Mouse (Mus musculus) MEL-GATA-1-ER (cell line): ENCODE measurements around the gene 1700020A23Rik.
"Not testable (repeated sequence)": the region's sequence is repeated elsewhere in the genome, so short reads cannot be mapped to it uniquely, and the experiment has no call there.

Experiments
- DNase-seq: peaks from one replicate; pipeline ENCODE4 v3.0.0-alpha.2; 2012; ENCODE audit warnings: low read depth; ENCODE audit errors: extremely low read depth

Gene 1700020A23Rik

DNA sequence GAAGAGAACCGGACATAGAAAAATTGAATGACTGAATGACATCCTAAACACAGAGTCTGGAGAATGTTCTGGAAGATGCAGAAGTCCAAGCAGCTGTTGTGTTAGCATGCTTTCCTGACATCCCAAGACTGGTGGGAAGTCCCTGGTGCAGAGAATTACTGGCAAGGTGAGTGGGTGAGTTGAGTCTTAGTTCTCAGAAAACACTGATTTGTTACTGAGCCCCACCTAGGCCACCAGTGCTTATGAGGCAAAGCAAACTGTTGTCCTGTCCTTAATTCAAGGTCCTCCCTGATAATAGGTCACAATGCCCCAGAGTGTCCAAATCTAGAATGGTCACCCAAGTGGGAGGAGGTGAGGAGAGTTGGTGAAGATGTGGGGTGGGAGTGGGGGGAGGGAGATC, at the start of gene 1700020A23Rik, which contains the start of gene Gm28372:
Gene 1700020A23Rik, plus strand, starts transcription at position 321 of the 400 bp plus-strand sequence.
Gene Gm28372, plus strand, starts transcription at position 301 of the 400 bp plus-strand sequence.
- no peak for DNase-seq

DNA sequence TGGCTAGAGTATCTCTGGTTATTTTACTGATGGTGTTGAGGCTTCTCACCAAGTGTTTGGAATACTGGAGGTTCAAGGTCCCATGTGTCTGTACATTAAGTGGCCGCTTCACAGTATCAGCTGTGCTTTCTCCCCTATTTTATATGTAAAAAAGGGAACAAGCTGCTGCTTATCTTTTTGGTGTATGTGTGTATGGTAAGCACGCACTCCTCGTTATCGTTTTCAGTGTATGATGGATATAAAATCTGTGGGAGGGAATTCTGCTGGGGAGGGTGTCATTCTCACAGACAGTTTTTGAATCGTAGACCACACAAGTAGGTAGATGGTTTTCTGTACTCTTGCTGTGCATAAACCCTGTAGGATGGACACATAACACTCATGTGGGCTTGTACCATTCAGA, 47.5 kb upstream of the 1700020A23Rik start:
- no peak for DNase-seq

GRCm38 (mm10) chr2:130358852-130359251, 46.2 kb upstream of the 1700020A23Rik start:
- no peak for DNase-seq

DNA sequence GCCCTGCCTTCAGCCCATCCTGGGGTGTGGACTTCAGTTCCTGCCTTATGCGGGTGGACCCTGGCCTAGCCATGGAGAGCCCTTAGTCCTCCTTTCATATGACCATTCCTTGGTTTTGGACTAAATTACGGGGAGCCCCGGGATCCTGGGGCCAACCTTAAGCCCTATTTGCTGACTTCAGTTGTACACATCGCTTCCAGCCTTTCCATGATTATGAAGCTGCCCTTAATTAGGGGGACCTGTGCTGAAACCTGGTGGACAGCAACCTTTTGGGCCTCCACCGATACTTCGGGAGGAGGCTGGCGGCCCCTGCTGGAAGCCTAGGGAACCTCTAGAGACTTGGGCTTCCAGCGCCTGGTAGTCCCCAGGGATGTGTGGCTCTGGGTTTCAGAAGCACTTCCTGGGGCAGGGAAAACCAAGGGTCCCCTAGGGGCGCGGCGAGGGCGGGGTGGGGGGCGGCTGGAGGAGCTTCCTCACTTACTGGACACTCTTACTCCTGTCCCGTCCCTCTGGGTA, 42.5 kb upstream of the 1700020A23Rik start:
- no peak for DNase-seq

DNA sequence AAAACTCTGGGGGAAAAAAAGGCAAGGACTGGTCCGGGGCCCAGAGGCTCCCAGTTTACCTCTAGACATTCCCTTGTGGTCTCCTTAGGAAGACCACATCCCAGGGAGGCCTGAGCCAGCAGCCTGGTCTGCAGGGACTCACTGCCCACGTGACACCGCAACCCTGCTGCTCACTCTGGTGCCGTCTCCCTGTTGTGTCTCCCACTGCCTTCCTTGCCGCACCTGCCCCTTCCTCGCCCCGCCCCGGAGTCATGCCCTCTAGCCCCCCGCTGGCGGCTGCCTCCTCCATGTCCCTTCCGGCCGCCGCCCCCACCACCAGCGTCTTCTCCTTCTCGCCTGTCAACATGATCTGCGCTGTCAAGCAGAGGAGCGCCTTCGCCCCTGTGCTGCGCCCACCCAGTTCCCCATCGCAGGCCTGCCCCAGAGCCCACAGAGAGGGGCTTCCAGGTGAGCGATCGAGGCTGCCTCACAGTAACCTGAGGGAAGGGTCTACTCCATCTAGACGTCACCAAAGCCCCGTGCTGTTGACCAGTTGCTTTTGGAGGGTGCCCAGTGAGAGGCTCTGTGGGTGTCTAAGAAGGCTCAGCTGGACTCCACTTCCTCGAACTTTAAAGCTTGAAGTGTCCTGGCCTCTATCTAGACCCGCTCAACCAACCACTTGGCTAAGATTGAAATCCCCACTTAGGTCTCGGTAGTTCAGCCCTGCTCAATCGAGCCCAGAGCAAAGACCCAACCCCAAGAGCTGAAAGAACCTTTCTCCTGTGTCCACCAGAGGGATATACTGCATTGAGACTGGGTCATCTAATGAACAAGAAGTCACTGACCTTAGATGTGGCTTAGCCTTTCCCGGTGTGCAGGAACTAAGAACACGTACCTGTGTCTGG, 39.6 kb upstream of the 1700020A23Rik start:
- DNase-seq = no peak

DNA sequence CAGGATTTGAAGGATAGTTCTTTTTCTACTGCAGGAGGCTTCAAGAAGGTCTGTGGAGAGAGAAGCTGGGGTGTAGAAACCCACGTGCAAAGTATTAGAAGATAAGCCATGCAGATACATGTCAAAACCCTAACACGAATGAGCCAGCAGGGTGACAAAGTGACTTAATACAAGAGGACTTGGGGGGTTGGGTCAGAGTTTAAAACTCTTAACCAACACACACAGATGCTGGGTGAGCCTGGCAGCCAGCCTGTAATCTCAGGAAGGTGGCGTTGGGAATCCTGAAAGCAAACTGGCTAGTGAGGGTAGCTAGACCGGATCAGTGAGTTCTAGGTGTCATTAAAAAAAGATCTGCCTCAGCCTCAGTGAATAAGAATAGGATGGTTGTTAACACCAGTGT, 37.7 kb upstream of the 1700020A23Rik start:
- no peak for DNase-seq

GRCm38 (mm10) chr2:130373026-130373425, 32.0 kb upstream of the 1700020A23Rik start:
- DNase-seq = not testable (repeated sequence)

DNA sequence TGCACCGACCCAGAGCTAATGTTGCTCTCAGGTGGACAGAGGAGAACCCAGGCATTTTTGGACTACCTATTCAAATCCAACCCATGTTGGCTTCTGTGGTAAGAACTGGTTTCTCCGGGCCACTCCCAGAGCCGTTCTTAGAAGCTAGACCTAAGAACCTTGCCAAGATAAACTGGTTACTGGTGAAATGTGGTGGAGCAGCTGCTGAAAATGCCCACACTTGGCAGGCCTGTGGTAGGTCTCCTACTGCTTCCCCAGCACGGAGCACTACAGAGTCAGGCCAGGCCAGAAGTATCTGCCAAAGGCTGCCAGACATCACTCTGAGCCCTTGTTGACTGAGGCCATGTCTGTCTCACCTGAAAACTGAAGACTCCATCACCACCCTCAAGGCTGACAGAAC, 30.1 kb upstream of the 1700020A23Rik start:
- DNase-seq = no peak

DNA sequence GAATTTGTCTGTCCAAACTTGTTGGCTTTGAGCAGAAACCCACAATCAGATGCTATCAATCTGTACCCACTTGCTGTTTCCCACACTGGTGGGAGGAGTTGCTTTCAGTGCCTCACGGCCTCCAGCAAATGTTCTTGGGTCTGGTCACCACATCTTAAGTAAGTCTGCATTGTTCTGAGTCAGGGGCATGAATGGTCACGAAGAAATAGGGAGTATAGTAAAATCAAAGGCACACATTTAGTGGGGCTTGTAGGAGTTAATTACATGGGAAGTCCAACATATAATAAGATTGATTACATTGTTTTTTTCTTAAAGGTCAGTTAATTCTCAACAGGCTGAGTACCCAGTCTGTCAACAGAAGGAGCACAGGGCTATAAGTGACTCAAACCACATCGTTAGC, 21.9 kb upstream of the 1700020A23Rik start:
- no peak for DNase-seq

DNA sequence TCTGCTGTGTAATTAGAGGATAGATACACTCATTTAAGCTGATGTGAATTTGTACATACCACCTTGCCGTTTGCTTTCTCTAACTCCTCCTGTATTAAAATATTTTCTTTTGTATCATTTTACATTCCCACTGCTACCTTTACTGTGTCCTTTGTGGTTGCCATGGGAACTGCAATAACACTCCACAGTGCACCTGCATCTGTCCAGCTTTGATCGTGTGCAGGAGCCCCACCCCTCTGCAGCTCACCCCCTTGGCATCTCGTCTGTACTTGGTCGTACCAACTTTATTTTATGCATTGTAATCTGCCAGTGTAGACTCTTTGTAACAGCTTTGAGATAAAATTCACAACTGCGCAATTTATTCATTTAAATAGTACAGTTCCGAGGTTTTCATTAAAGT, 21.2 kb upstream of the 1700020A23Rik start:
- DNase-seq = no peak

DNA sequence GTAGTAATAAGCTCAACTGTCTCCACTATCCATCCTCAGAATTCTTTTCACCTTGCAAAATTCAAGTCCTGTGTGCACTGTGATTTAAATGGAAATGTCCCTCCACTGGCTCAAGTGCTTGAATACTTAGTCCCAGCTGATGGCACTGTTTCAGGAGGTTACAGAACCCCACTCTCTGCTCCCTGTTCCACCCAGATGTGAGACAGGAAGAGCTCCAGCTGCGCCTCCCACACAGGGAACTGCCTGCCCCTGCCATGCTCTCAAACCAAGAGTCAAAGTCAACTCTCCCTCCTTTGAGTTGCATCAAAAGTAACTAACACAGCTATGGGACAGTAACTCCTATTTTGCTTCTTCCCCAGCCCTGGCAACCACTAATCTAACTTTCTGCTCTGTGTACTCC, 18.8 kb upstream of the 1700020A23Rik start:
- no peak for DNase-seq

- peak; percentile 37 for DNase-seq
These were observed 16.3 kb upstream of the 1700020A23Rik start for GRCm38 (mm10) chr2:130388796-130389195.

GRCm38 (mm10) chr2:130390993-130391625, 13.9 kb upstream of the 1700020A23Rik start:
- no peak for DNase-seq

DNA sequence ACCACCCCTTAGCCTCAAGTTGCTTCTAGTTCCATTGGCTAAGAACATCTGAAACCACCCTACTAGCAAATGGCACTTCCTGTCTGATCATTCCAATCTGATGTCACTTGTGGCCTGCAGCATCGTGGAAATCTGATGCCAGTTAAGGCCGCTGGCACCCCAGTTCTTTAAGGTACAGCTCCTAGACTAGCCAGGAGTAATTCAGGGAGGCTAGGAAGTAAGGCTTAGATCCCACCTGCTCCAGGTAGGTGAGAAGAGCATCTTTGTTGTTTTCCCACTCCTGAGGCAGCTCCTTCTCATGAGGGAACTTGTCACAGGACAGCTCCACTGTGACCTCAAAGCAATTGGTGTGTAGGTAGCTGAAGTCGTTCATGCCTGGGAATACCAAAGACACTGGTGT, 12.2 kb upstream of the 1700020A23Rik start:
- DNase-seq = no peak

GRCm38 (mm10) chr2:130395696-130396095, 9.4 kb upstream of the 1700020A23Rik start:
- no peak for DNase-seq

GRCm38 (mm10) chr2:130397186-130397985, 7.7 kb upstream of the 1700020A23Rik start, which contains the start of gene Cpxm1:
TSS of gene Cpxm1 (minus strand) at chr2:130397574.
- no peak for DNase-seq

- peak; percentile 31 for DNase-seq
These were observed 7.0 kb upstream of the 1700020A23Rik start for GRCm38 (mm10) chr2:130398091-130398490.

DNA sequence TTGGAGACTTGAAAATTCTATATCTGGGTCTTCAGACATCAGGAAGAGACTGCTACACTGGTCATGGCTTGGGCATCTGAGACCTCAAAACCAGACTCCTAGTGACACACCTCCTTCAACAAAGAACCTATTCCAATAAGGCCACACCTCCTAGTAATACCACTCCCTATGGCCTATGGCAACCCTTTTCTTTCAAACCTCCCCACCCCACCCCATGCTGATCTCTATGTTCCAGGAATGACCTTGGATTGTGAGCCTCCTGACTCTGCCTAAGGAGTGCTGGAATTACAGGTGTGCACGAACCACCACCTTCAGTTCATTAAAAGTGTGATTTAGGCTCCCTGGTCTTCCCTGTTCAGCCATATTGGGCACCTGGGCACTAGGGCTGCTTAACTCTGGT, 5.0 kb upstream of the 1700020A23Rik start:
- no peak for DNase-seq

DNA sequence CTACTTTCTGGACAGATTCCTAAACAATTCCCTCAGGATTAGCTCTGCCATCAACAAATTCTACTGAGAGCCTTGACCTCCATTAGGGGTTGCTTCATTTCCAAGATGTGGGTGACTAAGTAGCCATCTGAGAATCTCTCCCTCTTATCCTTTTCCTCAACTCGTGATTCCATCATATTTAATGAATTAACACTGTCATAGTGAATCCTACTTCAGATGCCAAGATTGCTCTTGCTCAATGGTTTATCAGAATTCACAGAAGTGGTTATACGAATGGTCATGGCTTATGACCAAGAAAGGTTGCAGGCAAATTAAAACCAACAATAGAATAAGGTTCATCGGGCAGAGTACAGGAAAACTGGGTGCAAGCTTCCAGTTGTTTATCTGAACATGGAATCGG, 3.2 kb upstream of the 1700020A23Rik start:
- DNase-seq = no peak

DNA sequence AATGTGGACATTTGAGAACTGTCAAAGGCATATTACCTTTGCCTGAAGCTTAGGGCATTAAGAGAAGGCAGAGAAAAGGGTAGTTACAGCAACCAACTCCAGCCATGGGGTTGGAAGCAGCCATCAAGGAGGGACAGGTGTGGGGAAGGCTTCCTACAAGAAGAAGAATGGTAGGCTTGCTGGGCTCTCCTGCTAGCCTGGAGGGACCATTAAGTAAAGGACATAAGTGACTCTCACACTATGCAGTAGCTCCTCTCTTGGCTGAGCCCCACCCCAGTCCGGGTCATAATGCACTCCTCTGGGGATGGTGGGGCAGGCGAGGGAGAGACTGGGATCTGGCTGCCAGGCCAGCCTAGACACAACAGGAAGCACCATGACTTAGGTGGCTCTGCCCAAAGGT, 1.1 kb downstream of the 1700020A23Rik start, which contains the start of gene Tmem239:
Gene Tmem239, plus strand, starts transcription at position 301 of the 400 bp plus-strand sequence.
- DNase-seq = no peak

GRCm38 (mm10) chr2:130408194-130408593, 3.1 kb downstream of the 1700020A23Rik start:
- no peak for DNase-seq
